Mouse (Mus musculus): ENCODE data around the gene Oas3. TPM values are rescaled to one million over a fixed set of nuclear protein-coding genes. Genes with fewer than 3 reads are reported as not detected.

Oas3 gene
- total and polyA plus RNA-seq, 2 experiments from 2014 or later, result 0.52 to 0.69 TPM

DNA sequence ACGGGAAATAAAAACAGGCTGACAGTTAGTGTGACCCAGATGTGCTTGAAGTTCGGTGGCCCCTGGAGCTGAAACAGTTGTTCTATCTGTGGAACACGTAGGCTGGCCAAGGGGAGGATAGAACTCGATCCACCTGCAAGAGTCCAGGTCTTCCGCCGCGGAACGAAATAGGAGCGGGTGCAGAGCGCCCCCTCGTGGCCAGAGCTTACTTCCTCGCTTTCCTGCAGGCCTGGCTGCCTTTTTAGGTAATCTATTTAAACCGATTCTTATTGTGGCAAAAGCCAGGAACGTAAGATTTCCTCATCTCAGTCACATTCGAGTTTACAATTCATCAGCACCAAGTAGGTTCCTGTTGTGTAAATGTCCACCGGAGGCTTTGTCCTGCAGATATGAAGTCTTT is 63.1 kb downstream of the Oas3 start:
- WGBS, result 3% methylated on average over 16 of the region's 16 CpGs
- DNase-seq (peak; percentile 89), ATAC-seq (no peak)
- Histone ChIP-seq H3K27ac (ENCODE audit: low read depth, low read length) (no peak overlapping the region), H3K27me3 (ENCODE audit: insufficient read depth, low read length) (no peaks in the 10 kb centered on the region), H3K4me1 (ENCODE audit: insufficient read depth) (peaks cover 14% of the 10 kb centered on the region; the same call in 1 of the 2 replicates), H3K36me3 (ENCODE audit: insufficient read depth) (no peaks in the 10 kb centered on the region), H3K4me3 (ENCODE audit: low read depth, low read length) (no peak overlapping the region), H3K9me3 (ENCODE audit: low read length) (no peaks in the 10 kb centered on the region), H3K9ac (no peak overlapping the region), H3K4me2 (ENCODE audit: low read depth) (peak overlapping the region; percentile 8; the same call in 1 of the 2 replicates)
- TF ChIP-seq CTCF (IDR thresholded peaks at IDR 0.05; ENCODE audit: low read depth), result peak; percentile 93

DNA sequence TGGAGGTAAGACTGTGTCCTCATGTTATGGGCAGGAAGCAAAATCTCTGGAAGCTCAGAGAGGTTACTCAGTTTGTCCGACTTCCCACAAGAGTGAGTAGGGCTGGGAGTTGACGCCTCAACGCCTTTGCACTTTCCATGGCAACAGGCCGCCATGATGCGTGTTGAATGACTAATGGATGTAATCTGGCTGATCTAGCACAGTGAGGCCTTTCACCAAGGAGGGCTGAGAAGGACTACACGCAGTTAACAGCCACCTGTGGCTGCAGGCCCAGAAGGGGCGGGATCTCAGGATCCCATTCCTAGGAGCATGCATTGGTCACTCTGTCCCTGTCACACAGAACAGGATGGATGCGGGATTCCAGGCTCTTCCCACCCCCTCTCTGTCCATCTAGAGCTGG is 64.7 kb downstream of the Oas3 start:
- DNase-seq (peak; percentile 35), ATAC-seq (no peak; the same call in 1 of the 2 replicates)
- WGBS, result 52% methylated on average over 8 of the region's 8 CpGs
- Histone ChIP-seq H3K36me3 (ENCODE audit: insufficient read depth) (no peaks in the 10 kb centered on the region), H3K27me3 (ENCODE audit: insufficient read depth, low read length) (no peaks in the 10 kb centered on the region), H3K9me3 (ENCODE audit: low read length) (no peaks in the 10 kb centered on the region), H3K4me3 (ENCODE audit: low read depth, low read length) (no peak overlapping the region), H3K9ac (no peak overlapping the region), H3K27ac (ENCODE audit: low read depth, low read length) (no peak overlapping the region), H3K4me2 (ENCODE audit: low read depth) (no peak overlapping the region), H3K4me1 (ENCODE audit: insufficient read depth) (peaks cover 27% of the 10 kb centered on the region)
- no peak for TF ChIP-seq CTCF (IDR thresholded peaks at IDR 0.05; ENCODE audit: low read depth)

DNA sequence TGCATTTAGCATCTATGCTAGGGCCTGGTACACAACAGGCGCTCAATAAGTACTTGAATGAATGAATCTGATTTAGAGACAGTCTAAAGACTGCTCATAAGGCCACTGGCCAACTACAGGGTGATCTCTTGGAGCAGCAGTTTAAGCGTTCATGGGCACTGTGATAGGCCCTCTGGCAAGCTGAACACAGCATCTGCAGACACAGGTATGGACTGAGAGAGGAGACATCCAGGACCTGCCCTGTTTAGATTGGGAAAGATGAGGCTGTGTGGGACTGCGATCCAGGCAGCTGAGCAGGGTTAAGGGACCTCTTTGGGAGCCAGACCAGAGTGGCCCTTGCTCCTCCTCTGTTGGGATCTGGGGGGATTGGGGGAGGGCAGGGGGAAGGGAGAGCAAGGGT is 65.6 kb downstream of the Oas3 start, which contains the start of gene Dtx1:
TSS of gene Dtx1 (minus strand) at position 101 of the 400 bp plus-strand sequence.
- H3K9ac ChIP-seq, result peak within 1 kb of the TSS; percentile 97

DNA sequence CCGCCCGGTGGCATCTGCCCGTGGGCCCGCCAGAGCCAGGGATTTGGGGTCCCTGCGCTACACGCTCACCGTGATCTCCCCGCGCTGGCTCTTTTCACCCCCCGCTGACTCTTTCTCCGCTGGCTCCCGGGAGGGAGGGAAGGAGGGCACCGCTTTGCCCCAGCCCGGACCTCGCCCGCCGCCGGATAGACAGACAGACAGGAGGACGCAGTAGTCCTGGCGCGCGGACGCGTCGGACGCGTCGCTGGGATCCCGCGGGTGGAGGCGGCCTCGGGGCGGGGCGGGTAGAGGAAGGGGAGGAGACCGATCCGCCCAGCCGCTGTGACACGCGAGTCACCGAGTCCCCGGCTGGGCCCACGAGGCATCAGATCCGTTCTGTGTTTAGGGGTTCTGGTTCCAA is 66.0 kb downstream of the Oas3 start:
- peak; percentile 85 for DNase-seq
- peaks cover 34% of the 10 kb centered on the region for H3K4me1 ChIP-seq (ENCODE audit: insufficient read depth)
- peak overlapping the region; percentile 89 for H3K4me2 ChIP-seq (ENCODE audit: low read depth)
- no peaks in the 10 kb centered on the region for H3K27me3 ChIP-seq (ENCODE audit: insufficient read depth, low read length)
- peak overlapping the region; percentile 89 for H3K4me3 ChIP-seq (ENCODE audit: low read depth, low read length)
- H3K27ac ChIP-seq (ENCODE audit: low read depth, low read length), result peak overlapping the region; percentile 91
- TF ChIP-seq CTCF (IDR thresholded peaks at IDR 0.05; ENCODE audit: low read depth), result no peak
- 2% methylated on average over 39 of the region's 43 CpGs for WGBS
- H3K36me3 ChIP-seq (ENCODE audit: insufficient read depth), result no peaks in the 10 kb centered on the region; the same call in 1 of the 2 replicates
- ATAC-seq, result peak; percentile 78
- no peaks in the 10 kb centered on the region for H3K9me3 ChIP-seq (ENCODE audit: low read length)
- peak overlapping the region; percentile 97 for H3K9ac ChIP-seq

More for the DNA sequence above, 65.6 kb downstream of the Oas3 start, which contains the start of gene Dtx1:
- H3K27me3 ChIP-seq (ENCODE audit: insufficient read depth, low read length), result no peaks in the 10 kb centered on the region
- no peaks in the 10 kb centered on the region for H3K9me3 ChIP-seq (ENCODE audit: low read length)
- H3K4me2 ChIP-seq (ENCODE audit: low read depth), result peak within 1 kb of the TSS; percentile 89
- no peak for TF ChIP-seq CTCF (IDR thresholded peaks at IDR 0.05; ENCODE audit: low read depth)
- WGBS, result 27% methylated on average over 3 of the region's 3 CpGs
- ATAC-seq (peak; percentile 2; the same call in 1 of the 2 replicates), DNase-seq (no peak)
- H3K4me1 ChIP-seq (ENCODE audit: insufficient read depth), result peaks cover 30% of the 10 kb centered on the region
- H3K4me3 ChIP-seq (ENCODE audit: low read depth, low read length), result peak within 1 kb of the TSS; percentile 89
- no peaks in the 10 kb centered on the region for H3K36me3 ChIP-seq (ENCODE audit: insufficient read depth)
- H3K27ac ChIP-seq (ENCODE audit: low read depth, low read length), result peak within 1 kb of the TSS; percentile 91

DNA sequence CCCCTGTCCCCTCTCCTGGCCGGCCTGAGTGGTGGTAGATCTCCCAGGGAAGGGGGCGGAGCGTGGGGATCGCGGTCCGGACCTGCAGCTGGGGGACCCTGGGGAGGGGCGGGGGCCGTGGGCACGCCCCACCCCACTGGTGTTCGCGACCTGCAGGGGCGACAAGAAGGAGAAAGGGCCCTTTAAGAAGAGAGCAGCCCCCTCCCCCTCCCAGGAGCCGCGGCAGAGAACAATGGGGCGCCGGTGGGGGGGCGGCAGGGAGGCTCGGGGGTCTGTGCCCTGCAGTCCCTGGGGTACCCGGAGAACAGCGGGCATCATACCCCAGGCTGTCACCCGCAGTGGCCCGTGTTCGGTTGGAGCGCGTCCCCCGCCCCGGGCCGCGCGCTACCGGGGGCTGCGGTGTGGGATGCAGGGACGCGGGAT is 66.6 kb downstream of the Oas3 start:
- Histone ChIP-seq H3K9ac (peak overlapping the region; percentile 97), H3K4me1 (ENCODE audit: insufficient read depth) (peaks cover 35% of the 10 kb centered on the region)
- WGBS, result 2% methylated on average over 21 of the region's 34 CpGs

DNA sequence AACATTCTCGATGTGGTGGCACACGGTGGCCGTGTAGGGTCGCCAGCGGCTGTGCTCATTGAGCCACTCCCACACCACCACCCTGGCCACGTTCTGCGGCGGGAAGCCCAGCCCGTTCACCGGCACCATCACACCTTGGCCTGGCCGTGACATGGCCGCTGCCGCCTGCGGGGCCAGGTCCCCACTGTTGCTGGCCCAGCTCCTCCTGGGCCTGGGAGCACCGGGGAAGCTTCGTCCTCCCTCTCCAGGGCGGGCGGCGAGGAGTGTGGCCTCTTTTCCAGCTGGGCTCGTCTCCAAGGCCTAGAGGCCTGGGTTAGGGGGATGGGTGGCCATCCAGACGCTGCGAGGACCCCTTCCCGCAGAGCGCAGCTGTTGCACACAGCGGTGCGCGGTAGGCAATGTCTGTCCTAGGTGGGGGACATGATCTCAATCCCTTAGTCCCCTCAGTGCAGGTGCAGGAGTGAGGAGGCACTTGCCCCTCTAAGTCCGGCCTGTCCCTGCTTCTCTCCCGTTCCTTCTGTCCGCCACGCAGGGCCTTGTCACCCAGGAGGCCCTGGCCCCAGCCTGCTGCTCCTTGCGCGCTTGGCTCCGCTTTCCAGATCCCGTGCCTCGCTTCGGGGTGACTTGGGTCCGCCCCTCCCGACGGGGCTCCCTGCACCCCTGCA is 67.2 kb downstream of the Oas3 start:
- peak overlapping the region; percentile 97 for H3K9ac ChIP-seq
- peak; percentile 39 for ATAC-seq
- H3K4me1 ChIP-seq (ENCODE audit: insufficient read depth), result peaks cover 35% of the 10 kb centered on the region
- peak; percentile 76 for DNase-seq
- no peaks in the 10 kb centered on the region for H3K9me3 ChIP-seq (ENCODE audit: low read length)
- WGBS, result 1% methylated on average over 36 of the region's 40 CpGs
- peak overlapping the region; percentile 89 for H3K4me2 ChIP-seq (ENCODE audit: low read depth)
- TF ChIP-seq CTCF (IDR thresholded peaks at IDR 0.05; ENCODE audit: low read depth), result no peak; the same call in 1 of the 2 replicates
- no peaks in the 10 kb centered on the region; the same call in 1 of the 2 replicates for H3K36me3 ChIP-seq (ENCODE audit: insufficient read depth)
- H3K4me3 ChIP-seq (ENCODE audit: low read depth, low read length), result peak overlapping the region; percentile 89
- no peaks in the 10 kb centered on the region for H3K27me3 ChIP-seq (ENCODE audit: insufficient read depth, low read length)
- peak overlapping the region; percentile 91 for H3K27ac ChIP-seq (ENCODE audit: low read depth, low read length)

More for the DNA sequence above, 66.6 kb downstream of the Oas3 start:
- TF ChIP-seq CTCF (IDR thresholded peaks at IDR 0.05; ENCODE audit: low read depth), result no peak
- no peaks in the 10 kb centered on the region for H3K27me3 ChIP-seq (ENCODE audit: insufficient read depth, low read length)
- H3K4me3 ChIP-seq (ENCODE audit: low read depth, low read length), result peak overlapping the region; percentile 89
- no peaks in the 10 kb centered on the region for H3K9me3 ChIP-seq (ENCODE audit: low read length)
- ATAC-seq (peak; percentile 62), DNase-seq (no peak)
- H3K4me2 ChIP-seq (ENCODE audit: low read depth), result peak overlapping the region; percentile 89
- peak overlapping the region; percentile 91 for H3K27ac ChIP-seq (ENCODE audit: low read depth, low read length)
- no peaks in the 10 kb centered on the region; the same call in 1 of the 2 replicates for H3K36me3 ChIP-seq (ENCODE audit: insufficient read depth)

DNA sequence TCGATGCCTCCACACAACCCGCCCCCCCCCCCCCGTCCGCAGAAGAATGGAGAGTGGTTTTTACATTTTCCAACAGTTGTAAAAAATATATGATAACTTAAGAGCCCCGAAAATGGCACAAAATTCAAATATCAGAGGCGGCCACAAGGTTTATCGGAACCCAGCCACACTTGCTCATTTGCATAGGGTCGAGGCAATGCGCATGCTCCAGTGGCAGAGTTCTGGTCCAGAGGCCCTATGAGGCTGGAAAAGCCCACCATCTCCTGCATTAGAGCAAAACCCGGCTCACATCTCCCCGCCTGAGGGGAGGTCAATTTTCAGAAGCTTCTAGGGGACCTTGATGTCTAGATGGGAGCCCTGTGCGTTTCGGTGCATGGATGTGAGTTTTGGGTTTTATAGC is 70.5 kb downstream of the Oas3 start:
- H3K4me2 ChIP-seq (ENCODE audit: low read depth), result peak overlapping the region; percentile 89
- TF ChIP-seq CTCF (IDR thresholded peaks at IDR 0.05; ENCODE audit: low read depth), result no peak
- H3K9ac ChIP-seq, result peak overlapping the region; percentile 22; the same call in 1 of the 2 replicates
- H3K27me3 ChIP-seq (ENCODE audit: insufficient read depth, low read length), result no peaks in the 10 kb centered on the region
- no peak overlapping the region for H3K27ac ChIP-seq (ENCODE audit: low read depth, low read length)
- peak overlapping the region; percentile 18 for H3K4me3 ChIP-seq (ENCODE audit: low read depth, low read length)
- H3K4me1 ChIP-seq (ENCODE audit: insufficient read depth), result peaks cover 33% of the 10 kb centered on the region
- no peaks in the 10 kb centered on the region; the same call in 1 of the 2 replicates for H3K36me3 ChIP-seq (ENCODE audit: insufficient read depth)
- H3K9me3 ChIP-seq (ENCODE audit: low read length), result no peaks in the 10 kb centered on the region
- ATAC-seq (no peak), DNase-seq (no peak)
- WGBS, result 31% methylated on average over 13 of the region's 13 CpGs

All from forebrain, postnatal 0 days (tissue).